Mouse (Mus musculus) gastrocnemius, postnatal 36 days (tissue): ENCODE results near the gene Fbxo6. TPM values are rescaled to one million over a fixed set of nuclear protein-coding genes. Genes with fewer than 3 reads are reported as not detected.
"Not testable (repeated sequence)": the region's sequence is repeated elsewhere in the genome, so short reads cannot be mapped to it uniquely, and the experiment has no call there.

Experiments
- DNase-seq, 2 experiments: peaks; one replicate each; pipeline ENCODE4 v3.0.0; 2022
- intact Hi-C: fragments of 180-260 bp; cut with DNase I; formaldehyde crosslinking; loops from one replicate; pipeline ENCODE4 v1.15.1; 2025
- long read RNA-seq, 2 experiments: library from polyadenylated mRNA; stranded (forward); transcript quantifications; one replicate each; pipeline ENCODE4 v2.0.0; 2021
- total RNA-seq, 2 experiments: library from RNA; stranded (reverse); gene quantifications; 2 replicates each; pipeline ENCODE4 v1.2.3; 2021

The Fbxo6 gene
- total RNA-seq: 10 to 100 TPM; 32.7 to 33.5 TPM
- long read RNA-seq, experiment 1, transcript Fbxo6-201 (6 exons, 1,346 nt): minor isoform, 19 of 54 reads
- long read RNA-seq, experiment 1, transcript Fbxo6-206 (6 exons, 811 nt): major isoform, 24 of 54 reads
- long read RNA-seq, experiment 1, partial matches to known transcripts: 1 of 54 reads
- long read RNA-seq, experiment 1, other reads (novel, unspliced or antisense): 5 of 54 reads
- long read RNA-seq, experiment 2, transcript Fbxo6-206 (6 exons, 811 nt): major isoform, 31 of 69 reads
- long read RNA-seq, experiment 2, transcript Fbxo6-202 (6 exons, 1,163 nt): minor isoform, 7 of 69 reads
- long read RNA-seq, experiment 2, transcript Fbxo6-201 (6 exons, 1,346 nt): minor isoform, 22 of 69 reads
- long read RNA-seq, experiment 2, partial matches to known transcripts: 2 of 69 reads
- long read RNA-seq, experiment 2, other reads (novel, unspliced or antisense): 5 of 69 reads

GRCm38 (mm10) chr4:148151267-148152168, at the start of gene Fbxo6:
TSS of gene Fbxo6 (minus strand) at chr4:148152140.
- peak; percentile 84 to 87 for DNase-seq
- intact Hi-C loops: loop anchor here (2.0 kb wide), 1 partner anchor 13 kb away; no protein-coding TSS in a partner anchor

GRCm38 (mm10) chr4:148198721-148199120, 46.8 kb upstream of the Fbxo6 start:
- intact Hi-C loops: no loop called here

GRCm38 (mm10) chr4:148194400-148194799, 42.5 kb upstream of the Fbxo6 start:
- no peak for DNase-seq
- intact Hi-C loops: no loop called here

More at GRCm38 (mm10) chr4:148198721-148199120, 46.8 kb upstream of the Fbxo6 start:
- DNase-seq: no peak

- DNase-seq: no peak
- intact Hi-C loops: no loop called here
These were observed 40.8 kb upstream of the Fbxo6 start for GRCm38 (mm10) chr4:148192707-148193245.

GRCm38 (mm10) chr4:148188767-148189166, 36.8 kb upstream of the Fbxo6 start:
- intact Hi-C loops, DNase-seq: not testable (repeated sequence)

GRCm38 (mm10) chr4:148185819-148186218, 33.9 kb upstream of the Fbxo6 start:
- DNase-seq: no peak
- intact Hi-C loops: no loop called here

GRCm38 (mm10) chr4:148184564-148184963, 32.6 kb upstream of the Fbxo6 start:
- DNase-seq: no peak
- intact Hi-C loops: no loop called here

- intact Hi-C loops: no loop called here
- no peak for DNase-seq
These were observed 30.4 kb upstream of the Fbxo6 start for GRCm38 (mm10) chr4:148182363-148182762.

- no peak for DNase-seq
- intact Hi-C loops: no loop called here
These were observed 29.5 kb upstream of the Fbxo6 start for GRCm38 (mm10) chr4:148181483-148181882.

GRCm38 (mm10) chr4:148177716-148178115, 25.8 kb upstream of the Fbxo6 start:
- intact Hi-C loops: no loop called here
- DNase-seq: no peak

- intact Hi-C loops, DNase-seq: not testable (repeated sequence)
These were observed 24.7 kb upstream of the Fbxo6 start for GRCm38 (mm10) chr4:148176603-148177002.

- intact Hi-C loops: no loop called here
- DNase-seq: no peak
These were observed 22.5 kb upstream of the Fbxo6 start for GRCm38 (mm10) chr4:148174495-148174862.

- no peak for DNase-seq
- intact Hi-C loops: no loop called here
These were observed 22.0 kb upstream of the Fbxo6 start for GRCm38 (mm10) chr4:148173811-148174494.

GRCm38 (mm10) chr4:148171261-148171660, 19.3 kb upstream of the Fbxo6 start:
- intact Hi-C loops: loop anchor here (2.0 kb wide), 1 partner anchor 260 kb away; no protein-coding TSS in a partner anchor
- no peak for DNase-seq

GRCm38 (mm10) chr4:148170842-148171241, 18.9 kb upstream of the Fbxo6 start:
- peak in 1 of 2 experiments; percentile 24 for DNase-seq
- intact Hi-C loops: loop anchor here (2.0 kb wide), 1 partner anchor 260 kb away; no protein-coding TSS in a partner anchor

- no peak for DNase-seq
- intact Hi-C loops: loop anchor here (10.0 kb wide), 1 partner anchor 215 kb away; no protein-coding TSS in a partner anchor
These were observed 17.6 kb upstream of the Fbxo6 start for GRCm38 (mm10) chr4:148169586-148169985.

GRCm38 (mm10) chr4:148168287-148168686, 16.3 kb upstream of the Fbxo6 start:
- intact Hi-C loops: loop anchor here (10.0 kb wide), 1 partner anchor 213 kb away; no protein-coding TSS in a partner anchor
- no peak for DNase-seq

GRCm38 (mm10) chr4:148166986-148167385, 15.0 kb upstream of the Fbxo6 start:
- intact Hi-C loops: loop anchor here (1.0 to 10.0 kb wide), 3 partner anchors 28 to 212 kb away; no protein-coding TSS in a partner anchor
- DNase-seq: peak; percentile 54 to 61

- no peak for DNase-seq
- intact Hi-C loops: loop anchor here (2.0 to 10.0 kb wide), 2 partner anchors 28 to 212 kb away; no protein-coding TSS in a partner anchor
These were observed 14.5 kb upstream of the Fbxo6 start for GRCm38 (mm10) chr4:148166431-148166830.

GRCm38 (mm10) chr4:148165551-148165950, 13.6 kb upstream of the Fbxo6 start:
- intact Hi-C loops: loop anchor here (10.0 kb wide), 1 partner anchor 211 kb away; no protein-coding TSS in a partner anchor

More at GRCm38 (mm10) chr4:148165551-148165950, 13.6 kb upstream of the Fbxo6 start:
- DNase-seq: no peak
